Mouse (Mus musculus) right cerebral cortex, postnatal 4 days (tissue): ENCODE measurements at regions not wholly inside any gene's neighbourhood (a gene's known extent, or its start where the extent isn't known, plus 50 kb on each side); places are given as distances from the start of the nearest gene placed in this dataset.

Experiments
- DNase-seq: peaks from one replicate; pipeline ENCODE4 v3.0.0-alpha.2; 2022

- DNase-seq: no peak
These were observed 579.7 kb downstream of the Plekhb2 start for GRCm38 (mm10) chr1:35429471-35429870.

GRCm38 (mm10) chr1:35435721-35436120 is 585.9 kb downstream of the Plekhb2 start:
- DNase-seq: no peak

- DNase-seq: no peak
These were observed 597.6 kb downstream of the Plekhb2 start for GRCm38 (mm10) chr1:35447345-35447744.

GRCm38 (mm10) chr1:35452441-35453107 is 602.8 kb downstream of the Plekhb2 start:
- DNase-seq: no peak

- no peak for DNase-seq
These were observed 607.8 kb downstream of the Plekhb2 start for GRCm38 (mm10) chr1:35457591-35457990.

GRCm38 (mm10) chr1:35465081-35465480 is 603.1 kb upstream of the Hs6st1 start:
- peak; percentile 7 for DNase-seq

GRCm38 (mm10) chr1:35469185-35469753 is 598.9 kb upstream of the Hs6st1 start:
- no peak for DNase-seq

GRCm38 (mm10) chr1:35478262-35478661 is 589.9 kb upstream of the Hs6st1 start:
- no peak for DNase-seq

GRCm38 (mm10) chr1:35495963-35496362 is 572.2 kb upstream of the Hs6st1 start:
- no peak for DNase-seq

GRCm38 (mm10) chr1:35522951-35523350 is 545.2 kb upstream of the Hs6st1 start:
- no peak for DNase-seq

GRCm38 (mm10) chr1:35523790-35524362 is 544.3 kb upstream of the Hs6st1 start:
- no peak for DNase-seq

GRCm38 (mm10) chr1:35524788-35525187 is 543.4 kb upstream of the Hs6st1 start:
- DNase-seq: no peak

- no peak for DNase-seq
These were observed 540.3 kb upstream of the Hs6st1 start for GRCm38 (mm10) chr1:35527750-35528476.

- no peak for DNase-seq
These were observed 532.7 kb upstream of the Hs6st1 start for GRCm38 (mm10) chr1:35535470-35535869.

- no peak for DNase-seq
These were observed 531.9 kb upstream of the Hs6st1 start for GRCm38 (mm10) chr1:35536276-35536675.

- DNase-seq: no peak
These were observed 519.4 kb upstream of the Hs6st1 start for GRCm38 (mm10) chr1:35548845-35549244.

GRCm38 (mm10) chr1:35551503-35551902 is 516.7 kb upstream of the Hs6st1 start:
- DNase-seq: no peak

GRCm38 (mm10) chr1:35562786-35563185 is 505.4 kb upstream of the Hs6st1 start:
- no peak for DNase-seq

GRCm38 (mm10) chr1:35575203-35575602 is 493.0 kb upstream of the Hs6st1 start:
- DNase-seq: peak; percentile 5

GRCm38 (mm10) chr1:35579392-35579791 is 488.8 kb upstream of the Hs6st1 start:
- DNase-seq: no peak

GRCm38 (mm10) chr1:35579992-35580391 is 488.2 kb upstream of the Hs6st1 start:
- no peak for DNase-seq

- no peak for DNase-seq
These were observed 487.7 kb upstream of the Hs6st1 start for GRCm38 (mm10) chr1:35580474-35580873.

- DNase-seq: no peak
These were observed 480.3 kb upstream of the Hs6st1 start for GRCm38 (mm10) chr1:35587900-35588299.

GRCm38 (mm10) chr1:35588939-35589338 is 479.3 kb upstream of the Hs6st1 start:
- no peak for DNase-seq
